Mouse (Mus musculus) heart, embryonic 11.5 days (tissue): ENCODE measurements around the gene Krt222. TPM values are rescaled to one million over a fixed set of nuclear protein-coding genes. Genes with fewer than 3 reads are reported as not detected.

ENCODE experiments used
- ATAC-seq: fragments of 200-750 bp; cut with Nextera tagmentation; replicated peaks from 2 replicates; pipeline ENCODE4 v1.8.0; 2017; ENCODE audit warnings: moderate library complexity; ENCODE audit not compliant: insufficient number of reproducible peaks, low FRiP score, low TSS enrichment
- H3K27ac ChIP-seq: fragments of 300-500 bp; sonication (generic); 2 replicates; pipeline ENCODE4 v1.5.1; 2014; ENCODE audit warnings: mild to moderate bottlenecking, low read depth, low read length
- H3K27me3 ChIP-seq: fragments of 300-500 bp; sonication (generic); 2 replicates; pipeline ENCODE4 v1.6.1; 2014; ENCODE audit warnings: mild to moderate bottlenecking, low read length, mixed read lengths; ENCODE audit not compliant: control insufficient read depth, insufficient read depth
- H3K36me3 ChIP-seq: fragments of 300-500 bp; sonication (generic); 2 replicates; pipeline ENCODE4 v1.6.1; 2014; ENCODE audit warnings: mild to moderate bottlenecking, low read length, moderate library complexity, mixed read lengths; ENCODE audit not compliant: control insufficient read depth, insufficient read depth
- H3K4me1 ChIP-seq: fragments of 300-500 bp; sonication (generic); 2 replicates; pipeline ENCODE4 v1.6.1; 2014; ENCODE audit warnings: low read length; ENCODE audit not compliant: control insufficient read depth, insufficient read depth
- H3K4me2 ChIP-seq: fragments of 300-500 bp; sonication (generic); 2 replicates; pipeline ENCODE4 v1.6.1; 2014; ENCODE audit warnings: mild to moderate bottlenecking, moderate library complexity
- H3K4me3 ChIP-seq: fragments of 300-500 bp; sonication (generic); 2 replicates; pipeline ENCODE4 v1.5.1; 2014; ENCODE audit warnings: low read depth, low read length
- H3K9ac ChIP-seq: fragments of 300-500 bp; sonication (generic); 2 replicates; pipeline ENCODE4 v1.6.1; 2014; ENCODE audit warnings: mild to moderate bottlenecking, low read depth, low read length, moderate library complexity
- H3K9me3 ChIP-seq: fragments of 300-500 bp; sonication (generic); replicated peaks from 2 replicates; pipeline ENCODE4 v1.6.1; 2016; ENCODE audit warnings: low read length; ENCODE audit not compliant: control insufficient read depth
- WGBS: fragments of 180-500 bp; shearing (Covaris S2); extraction: QIAGEN DNeasy Blood & Tissue Kit; methylation state at CpG from one replicate; pipeline ENCODE4 v1.1.7; 2014; ENCODE audit not compliant: insufficient replicate concordance; 5-methylcytosine and 5-hydroxymethylcytosine counted together
- polyA plus RNA-seq: library from polyadenylated mRNA; unstranded; fragments of >200 nt; fragmentation: Nextera tagmentation; extraction: Ambion mirVana; gene quantifications from 2 replicates; pipeline ENCODE4 v1.2.1, GENCODE M21; 2014

The Krt222 gene
- polyA plus RNA-seq, 1 experiment from 2014 or later, result 1.2 TPM

DNA sequence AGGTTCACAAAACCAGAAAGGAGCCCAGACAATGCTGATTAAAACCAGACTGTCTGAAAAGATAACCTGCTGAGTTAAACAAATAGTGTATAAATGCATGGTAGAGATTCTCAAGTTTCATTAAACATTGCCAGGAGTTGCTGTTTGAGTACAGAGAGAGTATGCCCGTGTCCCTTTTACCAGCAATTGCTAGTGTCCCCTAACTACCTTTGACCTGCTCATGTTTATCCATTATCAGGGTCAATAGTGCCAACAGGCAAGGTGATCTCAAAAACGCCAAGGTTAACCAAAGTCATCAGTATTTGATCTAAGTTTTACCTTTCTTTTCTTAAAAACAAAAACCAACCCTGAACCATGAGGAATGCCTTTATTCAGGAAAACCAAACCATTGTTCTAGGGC is 31.9 kb downstream of the Krt222 start:
- Histone ChIP-seq H3K4me2 (no peak overlapping the region), H3K27me3 (no peaks in the 10 kb centered on the region), H3K9me3 (no peaks in the 10 kb centered on the region), H3K4me1 (peaks cover 17% of the 10 kb centered on the region), H3K27ac (no peak overlapping the region), H3K36me3 (peaks cover 45% of the 10 kb centered on the region), H3K9ac (no peak overlapping the region), H3K4me3 (no peak overlapping the region)
- no peak for ATAC-seq
- WGBS, result 82% methylated on average over 2 of the region's 2 CpGs

DNA sequence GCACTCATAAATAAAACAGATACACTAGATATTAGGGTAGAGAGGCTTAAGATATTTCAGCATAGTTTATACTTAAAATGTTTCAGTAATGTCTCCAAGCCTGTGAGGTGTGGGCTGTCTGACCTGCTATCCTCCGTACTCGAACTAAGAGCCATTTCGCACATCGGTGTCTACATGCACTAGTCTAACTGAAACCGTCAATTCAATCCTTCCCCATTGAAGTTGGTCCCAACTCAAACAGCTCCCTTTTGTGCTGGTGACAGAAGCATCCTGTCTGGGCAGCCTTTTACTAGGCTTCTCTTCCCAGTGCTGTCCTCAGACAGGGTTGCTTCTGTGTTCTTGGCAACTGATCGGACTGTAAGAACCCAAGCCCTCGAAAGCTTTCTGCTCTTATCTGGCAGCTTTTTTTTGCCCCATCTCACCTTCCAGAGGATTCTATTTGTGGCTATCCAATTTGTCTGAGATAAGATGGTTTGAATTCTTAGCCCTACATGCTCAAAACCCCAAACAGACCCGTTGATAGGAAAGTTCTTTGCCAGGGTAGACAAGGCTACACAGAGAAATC is 35.7 kb downstream of the Krt222 start:
- Histone ChIP-seq H3K4me3 (no peak overlapping the region), H3K4me1 (peaks cover 17% of the 10 kb centered on the region), H3K9ac (no peak overlapping the region), H3K36me3 (peaks cover 21% of the 10 kb centered on the region), H3K27ac (peak overlapping the region; percentile 66; the same call in 1 of the 2 replicates), H3K9me3 (no peaks in the 10 kb centered on the region), H3K4me2 (peak overlapping the region; percentile 9; the same call in 1 of the 2 replicates), H3K27me3 (no peaks in the 10 kb centered on the region)
- WGBS, result 48% methylated on average over 8 of the region's 8 CpGs
- peak; percentile 42; the same call in 1 of the 2 replicates for ATAC-seq

- WGBS, result 13% methylated on average over 2 of the region's 2 CpGs
- no peak overlapping the region for H3K4me2 ChIP-seq
- no peaks in the 10 kb centered on the region for H3K9me3 ChIP-seq
- peaks cover 17% of the 10 kb centered on the region for H3K4me1 ChIP-seq
- H3K36me3 ChIP-seq, result peaks cover 16% of the 10 kb centered on the region
- peak overlapping the region; percentile 66; the same call in 1 of the 2 replicates for H3K27ac ChIP-seq
- ATAC-seq, result no peak
- H3K27me3 ChIP-seq, result no peaks in the 10 kb centered on the region
- H3K9ac ChIP-seq, result 0 out of 2 replicates have a peak overlapping the region, but pooled peaks have one; percentile 28
- no peak overlapping the region for H3K4me3 ChIP-seq
Observed at GRCm38 (mm10) chr11:99207449-99207848, 36.4 kb downstream of the Krt222 start.

GRCm38 (mm10) chr11:99206954-99207353 is 36.9 kb downstream of the Krt222 start:
- ATAC-seq, result no peak
- 0 out of 2 replicates have a peak overlapping the region, but pooled peaks have one; percentile 66 for H3K27ac ChIP-seq
- no peaks in the 10 kb centered on the region for H3K27me3 ChIP-seq
- WGBS, result 17% methylated on average over 2 of the region's 2 CpGs
- peaks cover 17% of the 10 kb centered on the region for H3K4me1 ChIP-seq
- no peak overlapping the region for H3K4me3 ChIP-seq
- H3K9ac ChIP-seq, result no peak overlapping the region
- no peak overlapping the region for H3K4me2 ChIP-seq
- H3K36me3 ChIP-seq, result peaks cover 15% of the 10 kb centered on the region
- no peaks in the 10 kb centered on the region for H3K9me3 ChIP-seq

DNA sequence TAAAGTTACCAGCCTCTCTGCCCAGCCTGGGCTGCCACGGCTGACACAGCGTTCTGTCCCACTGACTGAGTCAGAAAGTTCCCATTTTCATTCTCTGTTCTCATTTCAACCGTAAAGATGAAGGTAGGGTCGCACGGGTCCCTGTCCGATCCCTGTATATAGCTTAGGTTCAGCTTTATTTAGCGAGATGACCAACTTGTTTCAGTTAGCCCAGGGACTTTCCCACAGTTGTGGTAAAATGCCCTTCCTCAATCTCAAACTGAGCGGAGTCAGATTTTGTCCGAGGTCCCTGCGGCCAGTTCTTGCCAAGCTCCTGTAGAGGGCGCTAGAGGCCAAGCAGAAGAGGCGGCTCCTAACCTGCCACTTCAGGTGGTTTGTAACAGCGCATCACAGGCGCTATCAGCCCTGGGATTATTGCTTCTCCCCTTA is 54.7 kb downstream of the Krt222 start:
- Histone ChIP-seq H3K27me3 (no peaks in the 10 kb centered on the region; the same call in 1 of the 2 replicates), H3K27ac (no peak overlapping the region), H3K36me3 (no peaks in the 10 kb centered on the region), H3K4me2 (no peak overlapping the region), H3K4me1 (no peaks in the 10 kb centered on the region), H3K9me3 (no peaks in the 10 kb centered on the region), H3K4me3 (no peak overlapping the region), H3K9ac (no peak overlapping the region)
- ATAC-seq, result no peak
- WGBS, result 21% methylated on average over 14 of the region's 14 CpGs

DNA sequence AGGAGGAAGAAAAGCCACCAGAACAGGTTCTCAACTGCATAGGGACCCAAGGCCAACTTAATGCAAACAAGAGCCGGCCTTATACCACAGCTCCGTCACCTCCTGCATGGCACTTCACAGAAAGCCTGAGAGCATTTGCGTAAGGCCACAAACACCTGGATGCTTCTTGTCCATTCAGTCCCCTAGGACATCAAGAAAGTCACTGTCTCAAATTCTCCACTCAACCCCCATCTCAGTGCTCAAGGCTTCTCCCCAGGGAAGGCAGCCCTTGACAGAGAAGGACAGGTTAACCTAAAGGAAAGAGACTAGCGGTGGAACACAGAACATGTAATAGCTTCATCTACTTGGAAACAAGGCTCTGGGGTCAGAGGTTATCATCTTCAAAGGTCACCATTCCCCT is 56.5 kb downstream of the Krt222 start:
- no peak overlapping the region for H3K4me2 ChIP-seq
- no peak overlapping the region for H3K4me3 ChIP-seq
- no peaks in the 10 kb centered on the region for H3K36me3 ChIP-seq
- H3K4me1 ChIP-seq, result no peaks in the 10 kb centered on the region
- H3K9ac ChIP-seq, result no peak overlapping the region
- no peak for ATAC-seq
- 79% methylated on average over 4 of the region's 4 CpGs for WGBS
- H3K27ac ChIP-seq, result no peak overlapping the region
- no peaks in the 10 kb centered on the region for H3K9me3 ChIP-seq
- no peaks in the 10 kb centered on the region; the same call in 1 of the 2 replicates for H3K27me3 ChIP-seq

- Histone ChIP-seq H3K9ac (no peak overlapping the region), H3K9me3 (no peaks in the 10 kb centered on the region), H3K4me1 (no peaks in the 10 kb centered on the region), H3K27ac (no peak overlapping the region), H3K4me2 (no peak overlapping the region), H3K27me3 (no peaks in the 10 kb centered on the region; the same call in 1 of the 2 replicates), H3K4me3 (no peak overlapping the region), H3K36me3 (no peaks in the 10 kb centered on the region)
- WGBS, result 68% methylated on average over 2 of the region's 2 CpGs
- ATAC-seq, result no peak
Observed at GRCm38 (mm10) chr11:99186836-99187235, 57.0 kb downstream of the Krt222 start.
